Mouse (Mus musculus) stomach, postnatal 0 days (tissue): ENCODE data around the gene Wrap53.

Experiments used
- CTCF ChIP-seq: IDR thresholded peaks from 2 replicates; pipeline ENCODE4 v1.5.1; 2016; ENCODE audit warnings: antibody characterized with exemption, low read depth, mild to moderate bottlenecking, moderate library complexity
- EP300 ChIP-seq: optimal IDR thresholded peaks from 2 replicates; pipeline ENCODE3; 2016; ENCODE audit warnings: antibody characterized with exemption

GRCm38 (mm10) chr11:69565131-69565530, 14.9 kb downstream of the Wrap53 start:
- TF ChIP-seq EP300 = no peak
- no peak for TF ChIP-seq CTCF
